Mouse (Mus musculus) liver, embryonic 12.5 days (tissue): ENCODE data around the gene Dbi. TPM values are rescaled to one million over a fixed set of nuclear protein-coding genes. Genes with fewer than 3 reads are reported as not detected.
A peak's percentile ranks its signal among the peaks of the same experiment; 100 is the strongest.

ENCODE experiments used
- ATAC-seq: fragments of 200-750 bp; cut with Nextera tagmentation; 2 replicates; pipeline ENCODE4 v1.8.0; 2017; ENCODE audit warnings: moderate number of reproducible peaks, mild to moderate bottlenecking, moderate library complexity
- H3K27ac ChIP-seq: fragments of 300-500 bp; sonication (generic); 2 replicates; pipeline ENCODE4 v1.5.1; 2016; ENCODE audit warnings: mild to moderate bottlenecking
- H3K27me3 ChIP-seq: fragments of 300-500 bp; sonication (generic); replicated peaks from 2 replicates; pipeline ENCODE4 v1.6.1; 2016; ENCODE audit warnings: mild to moderate bottlenecking, moderate library complexity
- H3K36me3 ChIP-seq: fragments of 300-500 bp; sonication (generic); 2 replicates; pipeline ENCODE4 v1.6.1; 2016; ENCODE audit warnings: mild to moderate bottlenecking, moderate library complexity
- H3K4me1 ChIP-seq: fragments of 300-500 bp; sonication (generic); 2 replicates; pipeline ENCODE4 v1.6.1; 2016
- H3K4me2 ChIP-seq: fragments of 300-500 bp; sonication (generic); 2 replicates; pipeline ENCODE4 v1.6.1; 2016; ENCODE audit warnings: mild to moderate bottlenecking, moderate library complexity
- H3K4me3 ChIP-seq: fragments of 300-500 bp; sonication (generic); 2 replicates; pipeline ENCODE4 v1.5.1; 2016; ENCODE audit warnings: mild to moderate bottlenecking, moderate library complexity
- H3K9ac ChIP-seq: fragments of 300-500 bp; sonication (generic); 2 replicates; pipeline ENCODE4 v1.6.1; 2016; ENCODE audit warnings: mild to moderate bottlenecking, moderate library complexity
- H3K9me3 ChIP-seq: fragments of 300-500 bp; sonication (generic); replicated peaks from 2 replicates; pipeline ENCODE4 v1.6.1; 2016; ENCODE audit warnings: mild to moderate bottlenecking, moderate library complexity
- WGBS: fragments of 180-500 bp; shearing (Covaris S2); methylation state at CpG from one replicate; pipeline ENCODE4 v1.1.7; 2016; ENCODE audit not compliant: insufficient replicate concordance; 5-methylcytosine and 5-hydroxymethylcytosine counted together
- polyA plus RNA-seq: library from polyadenylated mRNA; unstranded; fragments of >200 nt; fragmentation: Nextera tagmentation; extraction: Ambion mirVana; gene quantifications from 2 replicates; pipeline ENCODE4 v1.2.1, GENCODE M21; 2016

Dbi gene
- polyA plus RNA-seq, 1 experiment from 2014 or later, result 470 TPM

GRCm38 (mm10) chr1:120118854-120119253 lies 2.0 kb downstream of the Dbi start:
- H3K9me3 ChIP-seq, result peaks cover 8% of the 10 kb centered on the region; the same call in 1 of the 2 replicates
- 78% methylated on average over 2 of the region's 2 CpGs for WGBS
- no peak overlapping the region for H3K27ac ChIP-seq
- 0 out of 2 replicates have a peak overlapping the region, but pooled peaks have one; percentile 68 for H3K4me3 ChIP-seq
- H3K4me2 ChIP-seq, result peak overlapping the region; percentile 89
- no peak for ATAC-seq
- H3K4me1 ChIP-seq, result peaks cover 43% of the 10 kb centered on the region
- peaks cover 42% of the 10 kb centered on the region for H3K36me3 ChIP-seq
- no peak overlapping the region for H3K9ac ChIP-seq
- H3K27me3 ChIP-seq, result no peaks in the 10 kb centered on the region

GRCm38 (mm10) chr1:120116106-120116505 lies 4.8 kb downstream of the Dbi start:
- Histone ChIP-seq H3K4me3 (no peak overlapping the region), H3K27me3 (no peaks in the 10 kb centered on the region), H3K4me2 (no peak overlapping the region), H3K4me1 (peaks cover 40% of the 10 kb centered on the region), H3K27ac (no peak overlapping the region), H3K9me3 (peaks cover 8% of the 10 kb centered on the region; the same call in 1 of the 2 replicates), H3K36me3 (peaks cover 61% of the 10 kb centered on the region), H3K9ac (no peak overlapping the region)
- no peak for ATAC-seq
- 89% methylated on average over 11 of the region's 11 CpGs for WGBS

GRCm38 (mm10) chr1:120115671-120116081 lies 5.2 kb downstream of the Dbi start:
- H3K4me2 ChIP-seq, result no peak overlapping the region
- peaks cover 61% of the 10 kb centered on the region for H3K36me3 ChIP-seq
- no peak for ATAC-seq
- WGBS, result 86% methylated on average over 9 of the region's 9 CpGs
- no peak overlapping the region for H3K4me3 ChIP-seq
- H3K9ac ChIP-seq, result no peak overlapping the region
- no peaks in the 10 kb centered on the region for H3K27me3 ChIP-seq
- H3K27ac ChIP-seq, result no peak overlapping the region
- peaks cover 40% of the 10 kb centered on the region for H3K4me1 ChIP-seq
- H3K9me3 ChIP-seq, result peaks cover 8% of the 10 kb centered on the region; the same call in 1 of the 2 replicates

GRCm38 (mm10) chr1:120112251-120113187 lies 8.4 kb downstream of the Dbi start:
- H3K4me3 ChIP-seq, result no peak overlapping the region
- no peak overlapping the region for H3K27ac ChIP-seq
- 46% methylated on average over 12 of the region's 12 CpGs for WGBS
- no peak overlapping the region for H3K9ac ChIP-seq
- H3K27me3 ChIP-seq, result no peaks in the 10 kb centered on the region
- H3K4me1 ChIP-seq, result peaks cover 14% of the 10 kb centered on the region
- peaks cover 8% of the 10 kb centered on the region; the same call in 1 of the 2 replicates for H3K9me3 ChIP-seq
- peaks cover 46% of the 10 kb centered on the region for H3K36me3 ChIP-seq
- peak; percentile 40 for ATAC-seq
- H3K4me2 ChIP-seq, result no peak overlapping the region

- Histone ChIP-seq H3K27ac (no peak overlapping the region), H3K36me3 (peaks cover 46% of the 10 kb centered on the region), H3K4me3 (no peak overlapping the region), H3K4me2 (no peak overlapping the region), H3K27me3 (no peaks in the 10 kb centered on the region), H3K4me1 (peaks cover 10% of the 10 kb centered on the region; the same call in 1 of the 2 replicates), H3K9ac (no peak overlapping the region), H3K9me3 (peaks cover 8% of the 10 kb centered on the region; the same call in 1 of the 2 replicates)
- 86% methylated on average over 8 of the region's 8 CpGs for WGBS
- no peak for ATAC-seq
Observed at GRCm38 (mm10) chr1:120111766-120112165, 9.1 kb downstream of the Dbi start.

- H3K4me3 ChIP-seq, result no peak overlapping the region
- peaks cover 8% of the 10 kb centered on the region; the same call in 1 of the 2 replicates for H3K9me3 ChIP-seq
- 82% methylated on average over 19 of the region's 19 CpGs for WGBS
- H3K4me1 ChIP-seq, result peaks cover 10% of the 10 kb centered on the region; the same call in 1 of the 2 replicates
- no peak overlapping the region for H3K4me2 ChIP-seq
- H3K36me3 ChIP-seq, result peaks cover 29% of the 10 kb centered on the region
- no peak for ATAC-seq
- H3K27me3 ChIP-seq, result no peaks in the 10 kb centered on the region
- no peak overlapping the region for H3K9ac ChIP-seq
- H3K27ac ChIP-seq, result no peak overlapping the region
Observed at GRCm38 (mm10) chr1:120109741-120110432, 11.0 kb downstream of the Dbi start.

- no peaks in the 10 kb centered on the region for H3K9me3 ChIP-seq
- no peak for ATAC-seq
- H3K27ac ChIP-seq, result no peak overlapping the region
- peaks cover 4% of the 10 kb centered on the region; the same call in 1 of the 2 replicates for H3K27me3 ChIP-seq
- no peaks in the 10 kb centered on the region for H3K36me3 ChIP-seq
- no peak overlapping the region for H3K4me2 ChIP-seq
- H3K4me1 ChIP-seq, result no peaks in the 10 kb centered on the region
- no peak overlapping the region for H3K4me3 ChIP-seq
- 72% methylated on average over 5 of the region's 5 CpGs for WGBS
- H3K9ac ChIP-seq, result no peak overlapping the region
Observed at GRCm38 (mm10) chr1:120105556-120105959, 15.3 kb downstream of the Dbi start.

GRCm38 (mm10) chr1:120101227-120101609 lies 19.7 kb downstream of the Dbi start:
- H3K27ac ChIP-seq, result no peak overlapping the region
- H3K4me3 ChIP-seq, result no peak overlapping the region
- WGBS, result 72% methylated on average over 3 of the region's 3 CpGs
- peaks cover 5% of the 10 kb centered on the region; the same call in 1 of the 2 replicates for H3K4me1 ChIP-seq
- H3K4me2 ChIP-seq, result no peak overlapping the region
- H3K27me3 ChIP-seq, result peaks cover 4% of the 10 kb centered on the region; the same call in 1 of the 2 replicates
- H3K9me3 ChIP-seq, result no peaks in the 10 kb centered on the region
- ATAC-seq, result no peak
- H3K9ac ChIP-seq, result no peak overlapping the region
- H3K36me3 ChIP-seq, result no peaks in the 10 kb centered on the region

GRCm38 (mm10) chr1:120100456-120101226 lies 20.2 kb downstream of the Dbi start:
- peaks cover 4% of the 10 kb centered on the region; the same call in 1 of the 2 replicates for H3K27me3 ChIP-seq
- no peak for ATAC-seq
- H3K36me3 ChIP-seq, result no peaks in the 10 kb centered on the region
- H3K9ac ChIP-seq, result no peak overlapping the region
- H3K27ac ChIP-seq, result no peak overlapping the region
- no peak overlapping the region for H3K4me3 ChIP-seq
- no peak overlapping the region for H3K4me2 ChIP-seq
- peaks cover 5% of the 10 kb centered on the region; the same call in 1 of the 2 replicates for H3K4me1 ChIP-seq
- whole genome bisulfite sequencing, result 68% methylated on average over 8 of the region's 8 CpGs
- H3K9me3 ChIP-seq, result no peaks in the 10 kb centered on the region

GRCm38 (mm10) chr1:120099483-120099882 lies 21.4 kb downstream of the Dbi start:
- Histone ChIP-seq H3K27ac (no peak overlapping the region), H3K36me3 (no peaks in the 10 kb centered on the region), H3K9me3 (no peaks in the 10 kb centered on the region), H3K4me1 (peaks cover 14% of the 10 kb centered on the region), H3K27me3 (peaks cover 4% of the 10 kb centered on the region; the same call in 1 of the 2 replicates), H3K4me3 (no peak overlapping the region), H3K9ac (no peak overlapping the region), H3K4me2 (no peak overlapping the region)
- no peak for ATAC-seq
- 35% methylated on average over 6 of the region's 6 CpGs for WGBS

- H3K27me3 ChIP-seq, result no peaks in the 10 kb centered on the region
- ATAC-seq, result no peak
- no peaks in the 10 kb centered on the region for H3K9me3 ChIP-seq
- H3K36me3 ChIP-seq, result no peaks in the 10 kb centered on the region
- no peak overlapping the region for H3K4me2 ChIP-seq
- no peak overlapping the region for H3K4me3 ChIP-seq
- no peak overlapping the region for H3K9ac ChIP-seq
- 10% methylated on average over 7 of the region's 7 CpGs for WGBS
- no peak overlapping the region for H3K27ac ChIP-seq
- peaks cover 16% of the 10 kb centered on the region for H3K4me1 ChIP-seq
Observed at GRCm38 (mm10) chr1:120098327-120098726, 22.6 kb downstream of the Dbi start.
